Mouse (Mus musculus) olfactory bulb, adult 2 months (tissue): ENCODE data around the gene Pan2.

Experiments used
- CTCF ChIP-seq: fragments of 200-500 bp; IDR thresholded peaks from 2 replicates; pipeline ENCODE4 v1.5.1; 2012; ENCODE audit warnings: low read depth, mild to moderate bottlenecking, low read length, moderate library complexity; ENCODE audit not compliant: insufficient read depth
- POLR2A ChIP-seq: fragments of 200-500 bp; IDR thresholded peaks from 2 replicates; pipeline ENCODE4 v1.6.1; 2012; ENCODE audit warnings: mild to moderate bottlenecking, low read depth, low read length, moderate library complexity; ENCODE audit not compliant: insufficient read depth

DNA sequence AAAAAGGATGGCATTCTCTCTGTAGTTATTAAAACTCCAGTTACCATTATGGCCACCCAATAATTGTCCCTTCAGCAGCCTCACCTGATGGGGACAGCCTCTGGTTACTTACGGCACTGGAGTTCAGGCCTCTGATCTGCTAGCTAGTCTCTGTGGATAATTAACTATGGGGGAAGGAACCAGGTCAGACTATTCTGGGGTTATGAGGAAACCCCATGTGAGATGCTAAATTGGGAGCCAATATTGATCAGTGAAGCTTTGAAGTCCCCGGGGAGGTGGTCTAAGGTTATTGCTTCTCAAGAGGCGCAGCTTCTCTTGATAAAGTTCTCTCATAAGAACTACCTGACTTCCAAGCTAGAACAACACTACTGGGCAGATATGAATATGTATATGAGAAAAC, 33.1 kb downstream of the Pan2 start:
- no peak for TF ChIP-seq POLR2A
- TF ChIP-seq CTCF: no peak
